Mouse (Mus musculus) lung, postnatal 25 days (tissue): Measurements from ENCODE around the gene Ccnb1.
"Not testable (repeated sequence)": the region's sequence is repeated elsewhere in the genome, so short reads cannot be mapped to it uniquely, and the experiment has no call there.

ENCODE experiments used
- DNase-seq: peaks from one replicate; pipeline ENCODE4 v3.0.0; 2022; ENCODE audit warnings: low spot score

Ccnb1 gene

GRCm38 (mm10) chr13:100786414-100786867 is at the start of gene Ccnb1:
TSS of gene Ccnb1 (minus strand) at chr13:100786570.
- peak; percentile 93 for DNase-seq

GRCm38 (mm10) chr13:100834777-100835176 is 48.4 kb upstream of the Ccnb1 start:
- no peak for DNase-seq

- DNase-seq, result no peak
These were observed 47.3 kb upstream of the Ccnb1 start for GRCm38 (mm10) chr13:100833640-100834002.

DNA sequence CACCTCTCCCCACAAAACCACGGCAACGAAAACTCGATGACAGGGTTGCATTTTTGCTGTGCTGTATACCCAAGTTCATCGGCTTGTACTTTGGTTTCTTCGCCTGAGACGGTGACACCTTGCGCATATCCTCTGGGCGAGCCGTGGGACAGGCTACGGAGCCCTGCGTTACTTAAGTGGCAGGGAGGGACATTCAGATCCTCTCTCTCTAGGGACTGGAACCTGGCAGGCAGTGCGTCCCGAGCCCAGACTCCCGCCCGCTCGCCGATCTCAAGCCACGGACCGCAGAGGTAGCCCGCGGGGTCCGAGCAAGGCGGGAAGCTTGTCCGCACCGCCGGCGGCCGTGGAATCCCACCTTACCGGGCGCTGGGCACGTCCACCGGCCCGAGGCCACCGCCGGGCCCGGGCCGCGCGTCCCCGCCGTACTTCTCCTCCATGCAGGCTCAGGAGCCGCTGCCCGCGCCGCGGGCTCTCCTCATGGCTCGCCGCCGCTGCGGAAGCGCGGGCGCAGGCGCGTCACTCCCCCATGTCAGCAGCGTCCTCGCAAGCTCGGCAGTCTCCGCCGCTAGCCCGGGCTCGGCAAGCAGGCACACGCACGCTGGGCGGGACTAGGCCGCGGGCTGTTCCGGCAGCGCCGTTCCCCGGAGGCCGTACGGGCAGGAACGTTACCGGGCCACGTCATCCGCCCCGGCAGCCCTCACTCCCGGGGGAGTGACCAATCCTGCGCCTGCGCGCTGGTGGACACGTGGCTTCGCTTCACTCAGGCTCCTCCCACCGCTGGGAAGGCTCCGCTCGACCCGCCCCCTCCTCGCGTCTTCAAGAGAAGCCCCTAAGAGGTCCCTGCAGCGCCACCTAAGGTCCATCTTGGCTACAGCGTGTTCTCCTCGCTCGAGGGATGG is 46.6 kb upstream of the Ccnb1 start, which contains the start of gene Slc30a5:
TSS of gene Slc30a5 (minus strand) at position 687 of the 899 bp plus-strand sequence.
- peak; percentile 99 for DNase-seq

GRCm38 (mm10) chr13:100832188-100832587 is 45.8 kb upstream of the Ccnb1 start:
- no peak for DNase-seq

DNA sequence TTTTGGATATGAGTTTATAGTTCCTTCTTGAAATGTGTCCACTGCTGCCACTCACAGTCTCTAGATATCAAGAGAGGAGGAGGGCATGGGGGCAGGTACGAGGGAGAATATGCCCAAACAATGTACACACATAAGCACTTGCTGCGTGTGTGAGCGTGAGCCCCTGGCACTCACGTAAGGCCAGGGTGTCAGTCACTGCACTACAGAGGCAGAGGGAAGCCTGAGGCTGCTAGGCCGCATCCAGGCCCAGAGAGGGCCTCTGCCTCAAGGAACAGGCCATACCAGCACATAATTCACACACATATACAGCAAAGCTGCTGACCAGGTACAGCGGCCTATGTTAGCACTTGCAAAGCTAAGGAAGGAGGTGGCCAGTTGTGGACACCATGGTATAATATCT is 44.8 kb upstream of the Ccnb1 start:
- no peak for DNase-seq

- DNase-seq, result no peak
These were observed 39.4 kb upstream of the Ccnb1 start for GRCm38 (mm10) chr13:100825627-100826410.

GRCm38 (mm10) chr13:100824916-100825315 is 38.5 kb upstream of the Ccnb1 start:
- DNase-seq, result no peak

GRCm38 (mm10) chr13:100824306-100824705 is 37.9 kb upstream of the Ccnb1 start:
- DNase-seq, result peak; percentile 16

GRCm38 (mm10) chr13:100823863-100824262 is 37.5 kb upstream of the Ccnb1 start:
- no peak for DNase-seq

DNA sequence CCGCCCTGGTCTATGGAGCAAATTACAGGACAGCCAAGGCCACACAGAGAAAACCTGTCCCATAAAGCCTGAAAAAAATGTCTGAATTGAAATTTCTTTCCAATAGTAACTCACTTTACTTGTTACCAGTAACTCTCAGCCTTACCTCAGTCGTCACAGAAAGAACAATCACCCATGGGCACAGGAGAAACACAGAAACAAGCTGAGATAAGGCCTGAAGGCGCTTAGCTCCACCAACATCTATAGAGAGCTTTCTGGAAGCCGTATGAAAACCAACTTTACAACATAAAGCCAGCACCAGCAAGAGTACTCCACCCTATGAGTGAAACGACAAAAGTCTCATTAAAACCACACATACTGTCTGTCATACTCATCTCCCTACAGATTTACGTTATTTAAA is 28.1 kb upstream of the Ccnb1 start:
- DNase-seq, result no peak

DNA sequence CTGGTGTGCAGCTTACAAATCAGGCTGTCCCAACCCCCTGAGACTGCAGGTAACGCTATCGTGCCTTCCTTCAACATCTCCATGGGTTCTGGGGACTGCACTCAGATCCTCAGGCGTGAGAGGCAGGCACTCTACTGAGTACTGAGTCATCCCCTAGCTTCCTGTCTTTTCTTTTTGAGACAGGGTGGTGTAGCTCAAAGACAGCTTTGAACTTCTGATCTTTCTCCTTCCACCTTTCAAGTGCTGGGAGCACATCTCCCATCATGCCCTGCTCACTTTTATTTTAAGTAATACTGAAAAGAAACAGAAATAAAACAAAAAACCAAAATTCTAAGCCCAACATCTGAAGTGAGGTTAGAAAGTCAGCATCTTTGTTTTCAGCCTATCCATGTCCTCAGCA is 19.4 kb upstream of the Ccnb1 start:
- DNase-seq, result no peak

DNA sequence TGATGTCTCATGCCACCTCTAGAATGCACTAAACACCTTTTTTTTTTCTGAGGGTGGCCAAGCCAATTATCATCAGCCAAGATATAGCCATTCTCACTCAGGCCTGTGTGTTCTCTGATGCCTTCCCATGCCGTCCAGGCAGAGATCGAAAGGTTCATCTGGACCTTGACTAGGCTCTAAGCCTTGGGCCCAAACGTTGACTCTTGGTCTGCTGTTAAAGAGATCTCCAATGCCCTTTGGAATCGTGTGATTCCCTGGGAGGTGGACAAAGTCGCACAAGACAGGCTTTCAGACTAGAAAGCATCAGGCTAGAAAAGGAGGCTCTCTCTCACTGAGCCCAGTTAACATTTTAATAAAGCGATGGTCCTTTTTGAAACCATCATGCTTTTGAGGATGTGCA is 10.8 kb upstream of the Ccnb1 start:
- no peak for DNase-seq

- DNase-seq, result no peak
These were observed 2.7 kb upstream of the Ccnb1 start for GRCm38 (mm10) chr13:100789083-100789482.

DNA sequence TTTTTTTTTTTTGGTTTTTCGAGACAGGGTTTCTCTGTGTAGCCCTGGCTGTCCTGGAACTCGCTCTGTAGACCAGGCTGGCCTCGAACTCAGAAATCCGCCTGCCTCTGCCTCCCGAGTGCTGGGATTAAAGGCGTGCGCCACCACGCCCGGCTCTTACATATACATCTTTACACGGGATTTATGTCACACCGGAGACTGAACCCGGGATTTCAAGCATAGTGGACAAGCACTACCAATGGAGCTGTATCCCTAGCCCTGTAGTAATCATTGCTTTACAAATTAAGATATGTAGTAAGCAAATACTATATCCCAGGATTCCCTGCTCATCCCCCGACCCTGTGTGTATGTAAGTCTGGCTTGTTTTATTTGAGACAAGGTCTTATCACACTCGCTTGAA is 1.7 kb upstream of the Ccnb1 start:
- DNase-seq, result not testable (repeated sequence)

GRCm38 (mm10) chr13:100787316-100788010 is 1.1 kb upstream of the Ccnb1 start:
- DNase-seq, result peak; percentile 45

DNA sequence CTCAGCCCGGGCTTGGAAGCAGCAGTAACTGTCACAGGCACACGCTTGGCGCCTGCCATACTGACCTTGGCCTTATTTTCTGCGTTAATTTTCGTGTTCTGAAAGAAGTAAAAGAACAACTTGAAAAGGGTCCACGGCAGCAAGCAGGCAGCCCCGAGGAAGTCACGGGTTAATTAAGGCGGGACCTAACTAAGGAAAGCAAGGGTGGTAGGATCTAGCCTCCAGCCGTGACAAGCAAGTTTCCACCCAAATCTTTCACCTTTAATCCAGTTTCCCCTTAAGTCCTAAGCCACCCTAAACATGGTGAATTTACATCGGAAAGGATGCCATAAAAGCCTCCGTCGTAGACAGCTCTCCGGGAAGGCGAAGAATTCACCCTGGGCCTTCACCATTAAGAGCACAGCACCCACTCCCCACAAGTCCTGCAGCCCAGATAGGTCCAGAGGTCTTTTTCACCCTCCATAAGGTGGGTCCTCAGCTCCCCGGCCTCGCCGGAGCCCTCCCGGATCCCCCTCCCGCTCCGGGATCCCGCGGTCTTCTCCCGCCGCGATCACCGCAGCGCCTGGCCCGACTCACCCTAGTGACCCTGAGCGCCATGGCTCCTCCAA is 460 bp downstream of the Ccnb1 start:
- no peak for DNase-seq

GRCm38 (mm10) chr13:100777491-100777890 is 8.9 kb downstream of the Ccnb1 start:
- no peak for DNase-seq

- no peak for DNase-seq
These were observed 9.7 kb downstream of the Ccnb1 start for GRCm38 (mm10) chr13:100776710-100777109.

- no peak for DNase-seq
These were observed 10.3 kb downstream of the Ccnb1 start for GRCm38 (mm10) chr13:100776056-100776419.

- peak; percentile 80 for DNase-seq
These were observed 10.9 kb downstream of the Ccnb1 start, which contains the start of gene Cenph for GRCm38 (mm10) chr13:100775252-100776055. TSS of gene Cenph (minus strand) at chr13:100775899.
